Mouse (Mus musculus): ENCODE measurements at regions not wholly inside any gene's neighbourhood (a gene's known extent, or its start where the extent isn't known, plus 50 kb on each side); places are given as distances from the start of the nearest gene placed in this dataset.

- DNase-seq (ENCODE audit: low spot score in 2 of 2) = no peak
These were observed 787.5 kb upstream of the Tenm3 start for GRCm38 (mm10) chr8:49631286-49631685.

- no peak for DNase-seq (ENCODE audit: low spot score in 2 of 2)
These were observed 784.3 kb upstream of the Tenm3 start for GRCm38 (mm10) chr8:49627966-49628495.

- no peak for DNase-seq (ENCODE audit: low spot score in 2 of 2)
These were observed 751.8 kb upstream of the Tenm3 start for GRCm38 (mm10) chr8:49595501-49595900.

- DNase-seq (ENCODE audit: low spot score in 2 of 2) = no peak
These were observed 723.7 kb upstream of the Tenm3 start for GRCm38 (mm10) chr8:49567423-49567822.

GRCm38 (mm10) chr8:49563499-49564279 lies 719.9 kb upstream of the Tenm3 start:
- DNase-seq (ENCODE audit: low spot score in 2 of 2) = no peak

- no peak for DNase-seq (ENCODE audit: low spot score in 2 of 2)
These were observed 719.2 kb upstream of the Tenm3 start for GRCm38 (mm10) chr8:49562976-49563375.

- no peak for DNase-seq (ENCODE audit: low spot score in 2 of 2)
These were observed 712.1 kb upstream of the Tenm3 start for GRCm38 (mm10) chr8:49555724-49556457.

DNA sequence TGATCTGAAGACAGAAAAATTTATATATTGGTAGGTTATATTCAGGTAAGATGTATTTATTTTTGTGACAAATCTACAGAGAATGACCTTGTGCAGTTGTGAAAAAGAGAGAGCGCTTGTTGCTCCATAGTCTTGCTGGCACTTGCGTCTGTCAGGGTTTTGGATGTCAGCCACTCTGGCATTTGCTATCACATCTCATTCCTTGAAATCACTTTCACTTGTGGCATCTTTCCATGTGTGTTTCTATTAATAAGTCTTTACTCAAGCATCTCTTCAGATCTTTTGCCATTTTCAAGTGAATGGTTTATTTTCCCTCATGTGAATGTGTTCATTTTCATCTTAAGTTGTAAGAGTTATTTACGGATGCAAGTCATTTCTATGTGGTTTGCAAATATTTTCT lies 709.4 kb upstream of the Tenm3 start:
- DNase-seq (ENCODE audit: low spot score in 2 of 2) = no peak

DNA sequence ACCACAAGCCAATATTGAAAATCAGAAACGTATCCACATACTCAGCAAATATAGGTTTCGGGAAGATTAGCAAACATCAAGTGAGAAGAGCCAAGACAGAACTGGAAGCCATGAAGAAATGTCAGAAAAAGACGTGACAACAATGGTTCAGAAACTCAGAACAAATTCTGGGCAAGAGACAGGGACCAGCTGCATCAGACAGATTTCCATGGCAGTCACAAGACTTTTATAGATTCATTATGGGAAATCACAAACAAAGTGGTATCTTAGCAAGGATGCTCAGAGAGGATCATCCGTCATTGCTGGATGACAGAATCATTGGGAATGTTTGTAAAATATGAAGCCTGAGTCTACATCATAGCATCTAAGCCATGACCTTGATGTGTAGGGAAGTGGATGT lies 699.6 kb upstream of the Tenm3 start:
- no peak for DNase-seq (ENCODE audit: low spot score in 2 of 2)

DNA sequence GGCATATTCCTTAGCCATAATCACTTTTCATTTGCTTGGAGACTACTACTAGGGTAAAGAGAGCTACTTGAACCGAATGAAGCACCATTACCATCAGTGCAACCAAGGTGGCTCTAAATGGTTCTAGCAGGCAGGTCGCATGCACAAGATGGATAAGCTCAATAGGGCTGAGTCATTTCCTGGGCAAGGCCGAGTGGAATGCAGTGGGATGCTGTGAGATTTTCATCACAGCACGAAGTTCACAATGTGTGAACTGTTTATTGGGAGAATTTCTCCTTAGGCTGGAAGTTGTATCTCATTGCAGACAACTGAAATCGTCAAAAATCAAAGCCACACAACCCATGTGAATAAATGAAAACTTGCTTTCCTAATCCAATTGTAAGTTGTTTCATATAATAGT lies 697.6 kb upstream of the Tenm3 start:
- no peak for DNase-seq (ENCODE audit: low spot score in 2 of 2)

- DNase-seq (ENCODE audit: low spot score in 2 of 2) = no peak
These were observed 689.9 kb upstream of the Tenm3 start for GRCm38 (mm10) chr8:49533412-49534351.

- DNase-seq (ENCODE audit: low spot score in 2 of 2) = no peak
These were observed 685.5 kb upstream of the Tenm3 start for GRCm38 (mm10) chr8:49529294-49529693.

- DNase-seq (ENCODE audit: low spot score in 2 of 2) = no peak
These were observed 649.2 kb upstream of the Tenm3 start for GRCm38 (mm10) chr8:49492906-49493305.

- DNase-seq (ENCODE audit: low spot score in 2 of 2) = no peak
These were observed 641.5 kb upstream of the Tenm3 start for GRCm38 (mm10) chr8:49485284-49485683.

DNA sequence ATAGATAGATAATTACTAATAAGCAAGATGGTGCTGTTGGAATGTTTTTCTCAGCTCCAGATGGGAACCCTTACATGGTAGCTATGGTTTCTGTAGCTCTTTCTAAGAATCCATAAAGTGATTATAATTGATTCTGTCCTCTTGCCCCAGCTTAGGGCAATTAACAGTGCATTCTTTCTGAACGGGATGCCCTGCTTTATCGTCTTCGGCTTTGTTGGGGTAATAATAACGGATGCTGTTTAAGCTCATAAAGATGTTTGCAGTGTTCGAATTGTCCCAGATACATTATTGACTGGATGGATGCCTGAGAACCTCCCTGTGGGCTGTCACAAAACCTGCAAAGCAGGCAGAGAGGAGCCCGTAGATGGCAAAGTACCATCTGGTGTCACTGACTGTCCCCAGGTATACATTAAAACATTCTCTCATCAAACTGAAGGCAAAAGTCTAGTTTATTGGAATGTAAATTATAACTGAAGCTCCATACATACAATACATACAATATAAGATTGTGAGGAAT lies 637.8 kb upstream of the Tenm3 start:
- no peak for DNase-seq (ENCODE audit: low spot score in 2 of 2)

- DNase-seq (ENCODE audit: low spot score in 2 of 2) = no peak
These were observed 622.3 kb upstream of the Tenm3 start for GRCm38 (mm10) chr8:49465911-49466518.

- no peak for DNase-seq (ENCODE audit: low spot score in 2 of 2)
These were observed 621.3 kb upstream of the Tenm3 start for GRCm38 (mm10) chr8:49465070-49465469.

GRCm38 (mm10) chr8:49462602-49463001 lies 618.9 kb upstream of the Tenm3 start:
- no peak for DNase-seq (ENCODE audit: low spot score in 2 of 2)

GRCm38 (mm10) chr8:49461724-49462473 lies 618.1 kb upstream of the Tenm3 start:
- no peak for DNase-seq (ENCODE audit: low spot score in 2 of 2)

DNA sequence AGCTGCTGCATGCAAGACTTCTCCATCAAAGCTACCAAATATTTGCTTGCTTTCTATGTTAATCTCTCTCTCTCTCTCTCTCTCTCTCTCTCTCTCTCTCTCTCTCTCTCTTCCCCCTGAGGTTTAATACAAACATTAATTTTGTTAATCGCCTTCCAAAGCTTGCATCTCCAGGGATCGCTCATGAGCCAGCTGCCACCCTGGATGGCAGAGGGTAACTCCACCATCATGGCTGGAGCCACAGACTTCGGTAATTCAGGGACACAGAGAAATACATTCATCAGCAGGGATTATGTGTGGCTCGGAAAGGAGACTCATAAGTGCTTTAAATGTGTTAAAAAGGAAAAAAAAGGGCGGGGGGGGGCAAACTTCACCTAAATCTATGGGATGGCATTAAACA lies 601.7 kb upstream of the Tenm3 start:
- DNase-seq (ENCODE audit: low spot score in 2 of 2) = no peak

All from spleen, postnatal 4 days (tissue).